Mouse (Mus musculus): ENCODE measurements around the gene Lamtor1.

The Lamtor1 gene

GRCm38 (mm10) chr7:101905561-101906286 lies at the start of gene Lamtor1:
Lamtor1 (plus strand) TSS chr7:101905904.
- peak; percentile 93 to 95 for DNase-seq (ENCODE audit: low spot score in 2 of 2)

GRCm38 (mm10) chr7:101857094-101857493 lies 48.6 kb upstream of the Lamtor1 start, which contains the start of gene Folr2:
Folr2 (minus strand) TSS chr7:101857194.
- DNase-seq (ENCODE audit: low spot score in 2 of 2): no peak

GRCm38 (mm10) chr7:101858362-101858761 lies 47.3 kb upstream of the Lamtor1 start:
- no peak for DNase-seq (ENCODE audit: low spot score in 2 of 2)

- DNase-seq (ENCODE audit: low spot score in 2 of 2): no peak
Observed at GRCm38 (mm10) chr7:101860978-101861377, 44.7 kb upstream of the Lamtor1 start.

GRCm38 (mm10) chr7:101862291-101862690 lies 43.4 kb upstream of the Lamtor1 start:
- no peak for DNase-seq (ENCODE audit: low spot score in 2 of 2)

- no peak for DNase-seq (ENCODE audit: low spot score in 2 of 2)
Observed at GRCm38 (mm10) chr7:101863415-101863814, 42.3 kb upstream of the Lamtor1 start, which contains the start of gene Anapc15. Anapc15 (plus strand) TSS chr7:101863715.

GRCm38 (mm10) chr7:101866491-101867265 lies 39.0 kb upstream of the Lamtor1 start:
- no peak for DNase-seq (ENCODE audit: low spot score in 2 of 2)

GRCm38 (mm10) chr7:101867482-101867881 lies 38.2 kb upstream of the Lamtor1 start:
- DNase-seq (ENCODE audit: low spot score in 2 of 2): no peak

GRCm38 (mm10) chr7:101868241-101869162 lies 37.2 kb upstream of the Lamtor1 start:
- no peak for DNase-seq (ENCODE audit: low spot score in 2 of 2)

- DNase-seq (ENCODE audit: low spot score in 2 of 2): no peak
Observed at GRCm38 (mm10) chr7:101869163-101869500, 36.6 kb upstream of the Lamtor1 start.

- no peak for DNase-seq (ENCODE audit: low spot score in 2 of 2)
Observed at GRCm38 (mm10) chr7:101870629-101871028, 35.1 kb upstream of the Lamtor1 start, which contains the start of gene Folr1. Folr1 (minus strand) TSS chr7:101870788.

- DNase-seq (ENCODE audit: low spot score in 2 of 2): no peak
Observed at GRCm38 (mm10) chr7:101871296-101871695, 34.4 kb upstream of the Lamtor1 start.

- no peak for DNase-seq (ENCODE audit: low spot score in 2 of 2)
Observed at GRCm38 (mm10) chr7:101875978-101876377, 29.7 kb upstream of the Lamtor1 start.

- no peak for DNase-seq (ENCODE audit: low spot score in 2 of 2)
Observed at GRCm38 (mm10) chr7:101880855-101881254, 24.8 kb upstream of the Lamtor1 start.

GRCm38 (mm10) chr7:101882413-101883154 lies 23.1 kb upstream of the Lamtor1 start:
- DNase-seq (ENCODE audit: low spot score in 2 of 2): no peak

- no peak for DNase-seq (ENCODE audit: low spot score in 2 of 2)
Observed at GRCm38 (mm10) chr7:101884160-101884559, 21.5 kb upstream of the Lamtor1 start.

- DNase-seq (ENCODE audit: low spot score in 2 of 2): no peak
Observed at GRCm38 (mm10) chr7:101886274-101886673, 19.4 kb upstream of the Lamtor1 start.

GRCm38 (mm10) chr7:101888460-101888859 lies 17.2 kb upstream of the Lamtor1 start:
- no peak for DNase-seq (ENCODE audit: low spot score in 2 of 2)

- DNase-seq (ENCODE audit: low spot score in 2 of 2): no peak
Observed at GRCm38 (mm10) chr7:101895695-101896094, 10.0 kb upstream of the Lamtor1 start.

- DNase-seq (ENCODE audit: low spot score in 2 of 2): peak; percentile 94 to 96
Observed at GRCm38 (mm10) chr7:101896104-101897066, 9.3 kb upstream of the Lamtor1 start.
